Mouse (Mus musculus): ENCODE data around the gene Rtn4.
"Not testable (repeated sequence)": the region's sequence is repeated elsewhere in the genome, so short reads cannot be mapped to it uniquely, and the experiment has no call there.

Gene Rtn4

GRCm38 (mm10) chr11:29692683-29693272 lies at the start of gene Rtn4:
Gene Rtn4, plus strand, starts transcription at chr11:29692947.
- DNase-seq: peak; percentile 99

GRCm38 (mm10) chr11:29644421-29644820 lies 48.3 kb upstream of the Rtn4 start:
- DNase-seq: no peak

- DNase-seq: peak; percentile 2
Observed at GRCm38 (mm10) chr11:29645411-29646066, 47.2 kb upstream of the Rtn4 start.

- DNase-seq: no peak
Observed at GRCm38 (mm10) chr11:29647568-29648319, 45.0 kb upstream of the Rtn4 start.

- not testable (repeated sequence) for DNase-seq
Observed at GRCm38 (mm10) chr11:29655381-29655780, 37.4 kb upstream of the Rtn4 start.

GRCm38 (mm10) chr11:29660740-29661139 lies 32.0 kb upstream of the Rtn4 start:
- no peak for DNase-seq

GRCm38 (mm10) chr11:29667634-29668033 lies 25.1 kb upstream of the Rtn4 start:
- no peak for DNase-seq

- no peak for DNase-seq
Observed at GRCm38 (mm10) chr11:29669706-29670105, 23.0 kb upstream of the Rtn4 start.

- no peak for DNase-seq
Observed at GRCm38 (mm10) chr11:29673359-29673758, 19.4 kb upstream of the Rtn4 start.

GRCm38 (mm10) chr11:29676718-29677117 lies 16.0 kb upstream of the Rtn4 start:
- DNase-seq: no peak

GRCm38 (mm10) chr11:29679942-29680341 lies 12.8 kb upstream of the Rtn4 start:
- DNase-seq: no peak

- DNase-seq: no peak
Observed at GRCm38 (mm10) chr11:29680771-29681170, 12.0 kb upstream of the Rtn4 start.

GRCm38 (mm10) chr11:29684272-29684671 lies 8.5 kb upstream of the Rtn4 start:
- DNase-seq: no peak

GRCm38 (mm10) chr11:29686176-29686575 lies 6.6 kb upstream of the Rtn4 start:
- no peak for DNase-seq

GRCm38 (mm10) chr11:29691556-29691955 lies 1.2 kb upstream of the Rtn4 start:
- DNase-seq: no peak

- no peak for DNase-seq
Observed at GRCm38 (mm10) chr11:29692111-29692682, 550 bp upstream of the Rtn4 start.

- DNase-seq: peak; percentile 81
Observed at GRCm38 (mm10) chr11:29693576-29694410, 1.0 kb downstream of the Rtn4 start.

GRCm38 (mm10) chr11:29694754-29695153 lies 2.0 kb downstream of the Rtn4 start:
- DNase-seq: no peak

GRCm38 (mm10) chr11:29702721-29703120 lies 10.0 kb downstream of the Rtn4 start:
- no peak for DNase-seq

GRCm38 (mm10) chr11:29705263-29705662 lies 12.5 kb downstream of the Rtn4 start:
- DNase-seq: no peak

GRCm38 (mm10) chr11:29706845-29707244 lies 14.1 kb downstream of the Rtn4 start:
- no peak for DNase-seq

GRCm38 (mm10) chr11:29709512-29709911 lies 16.8 kb downstream of the Rtn4 start:
- no peak for DNase-seq

GRCm38 (mm10) chr11:29714114-29714513 lies 21.4 kb downstream of the Rtn4 start:
- no peak for DNase-seq

All from kidney, adult 9 months (tissue).